Mouse (Mus musculus) layer of hippocampus, postnatal 14 days (tissue): ENCODE data around the gene Nck2. TPM values are rescaled to one million over a fixed set of nuclear protein-coding genes. Genes with fewer than 3 reads are reported as not detected.

ENCODE experiments used
- DNase-seq, 2 experiments: peaks; one replicate each; pipeline ENCODE4 v3.0.0; 2021 to 2022; ENCODE audit warnings: low spot score in 2 of 2, mixed read lengths in 1 of 2
- total RNA-seq, 2 experiments: library from RNA; stranded (reverse); gene quantifications; 2 replicates each; pipeline ENCODE4 v1.2.3; 2021

Nck2 gene
- total RNA-seq, 2 experiments from 2014 or later = 48.4 to 50.9 TPM

- DNase-seq = peak in 1 of 2 experiments; percentile 43
Measured at GRCm38 (mm10) chr1:43562002-43562666, 117.8 kb downstream of the Nck2 start.

GRCm38 (mm10) chr1:43565260-43565659 lies 120.9 kb downstream of the Nck2 start:
- DNase-seq = no peak

GRCm38 (mm10) chr1:43566677-43567377 lies 122.4 kb downstream of the Nck2 start:
- DNase-seq = no peak

DNA sequence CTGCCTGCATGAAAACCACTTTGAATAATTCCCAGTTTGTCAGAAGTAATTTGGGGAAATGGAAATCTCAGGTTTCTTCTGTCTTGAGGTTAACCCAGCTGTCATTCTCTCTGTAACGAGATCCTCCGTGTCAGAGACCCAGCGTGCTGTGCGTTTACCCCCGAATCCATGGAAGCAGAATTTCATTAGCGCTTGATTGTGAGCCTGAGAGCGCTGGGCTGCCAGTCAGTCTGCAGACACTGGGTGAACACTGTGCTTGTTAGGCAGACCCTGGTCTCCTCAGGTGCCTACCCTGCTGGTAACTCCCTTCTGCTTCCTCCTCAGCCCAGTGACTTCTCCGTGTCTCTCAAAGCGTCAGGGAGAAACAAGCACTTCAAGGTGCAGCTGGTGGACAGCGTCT lies 124.4 kb downstream of the Nck2 start:
- DNase-seq = no peak

DNA sequence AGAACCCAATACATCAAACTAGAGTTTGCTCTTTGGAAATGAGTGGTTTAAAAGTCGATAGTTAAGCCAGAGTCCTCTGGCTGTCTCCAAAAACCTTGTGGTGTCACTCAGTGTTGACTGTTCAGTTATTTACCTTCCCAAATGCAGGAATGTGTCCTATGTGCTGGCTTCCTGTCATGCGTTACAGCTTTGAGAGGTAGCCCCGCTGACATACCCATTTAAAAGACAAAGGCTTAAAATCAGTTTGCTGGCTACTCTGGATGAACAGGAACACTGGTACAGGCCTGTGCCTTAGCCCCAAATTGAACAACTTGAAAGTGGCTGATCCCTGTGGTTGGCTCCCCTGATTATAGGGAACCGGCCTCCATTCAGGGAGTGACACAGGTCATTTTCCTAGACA lies 126.7 kb downstream of the Nck2 start:
- no peak for DNase-seq

- DNase-seq = no peak
Measured at GRCm38 (mm10) chr1:43574793-43575304, 130.5 kb downstream of the Nck2 start.

- DNase-seq = no peak
Measured at GRCm38 (mm10) chr1:43577371-43577770, 133.0 kb downstream of the Nck2 start.

DNA sequence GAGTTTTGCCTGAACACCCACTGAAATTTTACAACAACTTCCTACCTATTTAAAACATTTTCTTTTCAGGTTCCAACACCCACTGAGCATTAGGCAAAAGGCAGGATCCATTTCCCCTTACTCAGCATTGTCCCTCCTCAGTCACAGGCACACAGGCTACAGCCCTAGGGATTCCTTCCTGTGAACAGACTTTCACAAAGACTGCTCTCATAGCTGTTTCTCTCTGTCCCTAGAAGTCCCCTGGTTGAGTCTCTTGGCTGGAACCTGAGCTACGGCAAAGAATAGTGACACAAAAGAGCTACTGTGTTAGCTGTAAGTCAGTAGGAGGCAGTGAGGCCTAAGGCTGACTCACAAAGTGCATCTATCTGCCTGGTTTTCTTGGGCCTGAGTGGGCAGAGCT lies 139.2 kb downstream of the Nck2 start:
- no peak for DNase-seq

- no peak for DNase-seq
Measured at GRCm38 (mm10) chr1:43589001-43589400, 144.6 kb downstream of the Nck2 start.

- DNase-seq = no peak
Measured at GRCm38 (mm10) chr1:43589910-43590309, 145.5 kb downstream of the Nck2 start.

- peak; percentile 8 to 9 for DNase-seq
Measured at GRCm38 (mm10) chr1:43590727-43591126, 146.3 kb downstream of the Nck2 start.

GRCm38 (mm10) chr1:43593069-43593468 lies 148.7 kb downstream of the Nck2 start:
- DNase-seq = no peak

DNA sequence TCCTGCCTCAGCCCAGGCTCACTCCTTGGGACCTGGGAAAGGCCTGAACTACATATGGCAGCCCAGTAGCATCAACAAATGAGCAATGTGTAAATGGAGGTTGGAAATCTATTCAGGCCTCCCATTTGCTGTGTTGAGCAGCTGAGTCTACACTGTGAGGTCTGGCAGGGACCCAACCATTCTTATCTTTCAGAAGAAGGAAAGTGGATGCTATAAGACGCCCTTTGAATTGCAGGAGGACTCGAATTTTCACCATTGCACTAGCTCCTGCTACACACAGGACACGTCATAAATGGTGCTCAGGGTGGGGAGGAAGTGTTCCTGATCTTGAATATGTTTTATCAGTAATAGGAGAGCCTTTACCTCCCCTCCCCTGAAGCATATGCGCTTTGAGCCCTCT lies 150.4 kb downstream of the Nck2 start:
- DNase-seq = no peak

- DNase-seq = no peak
Measured at GRCm38 (mm10) chr1:43597731-43598130, 153.4 kb downstream of the Nck2 start.

DNA sequence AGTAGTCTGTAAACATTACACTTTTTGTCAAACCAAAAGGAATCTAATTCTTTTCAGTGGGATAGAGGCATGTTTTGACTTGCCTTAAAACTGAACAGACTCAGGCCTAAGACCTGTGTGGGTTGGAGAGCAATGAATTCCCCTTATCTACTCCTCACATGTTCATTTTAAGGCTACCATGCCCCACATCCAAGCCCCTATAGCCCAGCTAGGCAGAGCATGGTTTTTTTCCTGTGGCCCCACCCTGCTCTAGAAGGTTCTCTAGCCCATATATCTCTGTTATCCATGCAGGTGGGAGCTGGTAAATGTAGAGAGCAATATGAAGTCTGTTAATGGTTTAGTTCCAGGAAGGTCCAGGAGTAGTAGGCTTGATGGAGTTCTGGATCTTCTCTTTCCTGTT lies 155.1 kb downstream of the Nck2 start:
- no peak for DNase-seq

DNA sequence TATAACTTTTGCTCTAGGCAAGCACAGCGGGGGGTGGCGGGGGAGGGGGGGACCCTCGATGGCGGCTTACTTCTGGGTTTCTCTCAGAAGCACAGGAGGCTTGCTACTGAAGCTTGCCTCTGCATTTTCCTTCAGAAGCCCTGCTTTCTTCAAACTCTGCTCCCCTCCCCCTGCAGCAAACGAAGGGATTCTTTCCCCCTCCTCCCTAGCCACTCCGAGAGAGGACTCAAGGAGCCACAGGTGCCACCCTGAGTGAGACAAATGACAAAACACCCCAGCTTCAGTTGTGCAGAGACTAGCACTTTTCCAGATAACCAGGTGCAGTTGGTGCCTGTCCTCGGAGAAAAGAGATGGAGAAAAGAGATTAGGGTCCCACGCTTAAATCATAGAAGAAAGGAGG lies 156.7 kb downstream of the Nck2 start:
- DNase-seq = no peak

- no peak for DNase-seq
Measured at GRCm38 (mm10) chr1:43615948-43616347, 171.6 kb downstream of the Nck2 start.

Other genes with a start within 250 kb of the Nck2 start
- gene Fhl2, start 247.6 kb upstream of the Nck2 start, total RNA-seq = 10 to 100 TPM; 43.5 to 46.4 TPM